ENCODE assay signal across 8 mouse cellular contexts in genomic region chr1:75507006-75507405, GRCm38 (mm10). TPM values are rescaled to one million over a fixed set of nuclear protein-coding genes. Genes with fewer than 3 reads are reported as not detected.
A peak's percentile ranks its signal among the peaks of the same experiment; 100 is the strongest.
DNase-seq lines count a peak whose midpoint lies in the region; ATAC-seq and TF ChIP-seq lines count a peak whose summit lies in the region.

Inha (plus strand) TSS chr1:75507077.

- H3K4me3 ChIP-seq in kidney, postnatal 0 days (replicated peaks; ENCODE audit: low read depth, low read length), result peak within 1 kb of the TSS; percentile 86
- peak within 1 kb of the TSS; percentile 79 for H3K4me3 ChIP-seq in forebrain, embryonic 13.5 days
- H3K4me3 ChIP-seq in stomach, embryonic 14.5 days (ENCODE audit: low read depth, low read length), result peak within 1 kb of the TSS; percentile 96

- H3K9ac ChIP-seq in kidney, postnatal 0 days (ENCODE audit: low read depth, low read length), result peak within 1 kb of the TSS; percentile 94
- H3K9ac ChIP-seq in forebrain, embryonic 13.5 days, result peak within 1 kb of the TSS; percentile 89
- peak within 1 kb of the TSS; percentile 99 for H3K9ac ChIP-seq in stomach, embryonic 14.5 days (replicated peaks; ENCODE audit: low read depth, low read length)

- peaks cover 9% of the 10 kb centered on the region; the same call in 1 of the 2 replicates for H3K4me1 ChIP-seq in kidney, postnatal 0 days (replicated peaks; ENCODE audit: insufficient read depth, low read length)
- peaks cover 25% of the 10 kb centered on the region for H3K4me1 ChIP-seq in forebrain, embryonic 13.5 days
- peaks cover 32% of the 10 kb centered on the region for H3K4me1 ChIP-seq in stomach, embryonic 14.5 days (ENCODE audit: control insufficient read depth, insufficient read depth, low read length)

- no peak for DNase-seq in kidney, postnatal 0 days (ENCODE audit: low spot score)
- no peak for DNase-seq in kidney, adult 9 months
- DNase-seq in adrenal gland, postnatal 14 days, result peak; percentile 68
- DNase-seq in left cerebral cortex, postnatal 4 days, result no peak
- DNase-seq in spleen, postnatal 36 days (ENCODE audit: low spot score in 2 of 2), result no peak
- DNase-seq in cerebellum, adult 11 months, result no peak

- 0 out of 2 replicates have a peak, but pooled peaks cover 9% of the 10 kb centered on the region for H3K36me3 ChIP-seq in kidney, postnatal 0 days (ENCODE audit: insufficient read depth, low read length)
- H3K36me3 ChIP-seq in forebrain, embryonic 13.5 days (ENCODE audit: poor library complexity, severe bottlenecking), result peaks cover 12% of the 10 kb centered on the region
- peaks cover 13% of the 10 kb centered on the region for H3K36me3 ChIP-seq in stomach, embryonic 14.5 days (ENCODE audit: control insufficient read depth, insufficient read depth, low read length)

- WGBS in kidney, postnatal 0 days, result 43% methylated on average over 10 of the region's 10 CpGs
- WGBS in forebrain, embryonic 13.5 days, result 79% methylated on average over 10 of the region's 10 CpGs
- 46% methylated on average over 10 of the region's 10 CpGs for WGBS in stomach, embryonic 14.5 days

- ATAC-seq in kidney, postnatal 0 days (replicated peaks; ENCODE audit: low FRiP score, low read depth), result no peak
- no peak for ATAC-seq in forebrain, embryonic 13.5 days
- ATAC-seq in stomach, embryonic 14.5 days (ENCODE audit: insufficient number of reproducible peaks, insufficient read depth, low FRiP score, low read depth), result no peak

- H3K9me3 ChIP-seq in kidney, postnatal 0 days (replicated peaks; ENCODE audit: low read length), result no peaks in the 10 kb centered on the region
- no peaks in the 10 kb centered on the region for H3K9me3 ChIP-seq in forebrain, embryonic 13.5 days (replicated peaks)
- H3K9me3 ChIP-seq in stomach, embryonic 14.5 days (ENCODE audit: control insufficient read depth, low read depth, low read length), result no peaks in the 10 kb centered on the region

- no peaks in the 10 kb centered on the region for H3K27me3 ChIP-seq in kidney, postnatal 0 days (ENCODE audit: insufficient read depth, low read length)
- H3K27me3 ChIP-seq in forebrain, embryonic 13.5 days, result peaks cover 13% of the 10 kb centered on the region
- H3K27me3 ChIP-seq in stomach, embryonic 14.5 days (ENCODE audit: control insufficient read depth, insufficient read depth, low read length), result no peaks in the 10 kb centered on the region

- peak within 1 kb of the TSS; percentile 68 for H3K4me2 ChIP-seq in kidney, postnatal 0 days (ENCODE audit: low read length)
- peak within 1 kb of the TSS; percentile 93 for H3K4me2 ChIP-seq in forebrain, embryonic 13.5 days
- peak within 1 kb of the TSS; percentile 97 for H3K4me2 ChIP-seq in stomach, embryonic 14.5 days (replicated peaks; ENCODE audit: low read depth, low read length)

- H3K27ac ChIP-seq in kidney, postnatal 0 days, result peak within 1 kb of the TSS; percentile 97
- H3K27ac ChIP-seq in forebrain, embryonic 13.5 days, result peak within 1 kb of the TSS; percentile 72
- peak within 1 kb of the TSS; percentile 99 for H3K27ac ChIP-seq in stomach, embryonic 14.5 days (ENCODE audit: low read length)

- intact Hi-C loops in left cerebral cortex, postnatal 4 days (cut with DNase I), result loop anchor here (10.0 kb wide), 1 partner anchor 48 kb away; no protein-coding TSS in a partner anchor

- TF ChIP-seq CTCF in kidney, postnatal 0 days (IDR thresholded peaks at IDR 0.05; ENCODE audit: low read depth), result no peak

RNA-seq across cellular contexts. Expression of gene Inha, which starts in this region (rescaled TPM):
- polyA plus RNA-seq in kidney, postnatal 0 days (2015; fragmentation: Nextera tagmentation; extraction: Ambion mirVana), result 2.8 and 3.5 TPM in 2 replicates
- 85.9 and 116 TPM in 2 replicates for total RNA-seq in adrenal gland, postnatal 14 days (2021)
- polyA plus RNA-seq in forebrain, embryonic 13.5 days (2015; fragmentation: Nextera tagmentation; extraction: Ambion mirVana), result 5.8 and 8.0 TPM in 2 replicates
- total RNA-seq in left cerebral cortex, postnatal 4 days (2021), result 10 to 100 TPM; 42.4 to 42.8 TPM
- polyA plus RNA-seq in stomach, embryonic 14.5 days (2014; fragmentation: Nextera tagmentation; extraction: Ambion mirVana), result 7.2 and 7.4 TPM in 2 replicates
